Mouse (Mus musculus) stomach, postnatal 0 days (tissue): ENCODE data around the gene Ethe1. TPM values are rescaled to one million over a fixed set of nuclear protein-coding genes. Genes with fewer than 3 reads are reported as not detected.

ENCODE experiments used
- ATAC-seq: fragments of 200-750 bp; cut with Nextera tagmentation; 2 replicates; pipeline ENCODE4 v1.8.0; 2017; ENCODE audit not compliant: low FRiP score, low TSS enrichment
- DNase-seq: peaks from one replicate; pipeline ENCODE4 v3.0.0-alpha.2; 2016; ENCODE audit warnings: low spot score
- H3K27ac ChIP-seq: fragments of 300-500 bp; sonication (generic); replicated peaks from 2 replicates; pipeline ENCODE4 v1.5.1; 2014; ENCODE audit warnings: mild to moderate bottlenecking, control low read depth
- H3K27me3 ChIP-seq: fragments of 300-500 bp; sonication (generic); 2 replicates; pipeline ENCODE4 v1.6.1; 2014; ENCODE audit warnings: low read length; ENCODE audit not compliant: control insufficient read depth, insufficient read depth
- H3K36me3 ChIP-seq: fragments of 300-500 bp; sonication (generic); 2 replicates; pipeline ENCODE4 v1.6.1; 2014; ENCODE audit warnings: low read length, mixed read lengths; ENCODE audit not compliant: control insufficient read depth, insufficient read depth
- H3K4me1 ChIP-seq: fragments of 300-500 bp; sonication (generic); replicated peaks from 2 replicates; pipeline ENCODE4 v1.6.1; 2014; ENCODE audit warnings: antibody characterized with exemption; ENCODE audit not compliant: control insufficient read depth, insufficient read depth
- H3K4me2 ChIP-seq: fragments of 300-500 bp; sonication (generic); replicated peaks from 2 replicates; pipeline ENCODE4 v1.6.1; 2014; ENCODE audit warnings: low read depth, mild to moderate bottlenecking, control low read depth, moderate library complexity
- H3K4me3 ChIP-seq: fragments of 300-500 bp; sonication (generic); 2 replicates; pipeline ENCODE4 v1.5.1; 2014; ENCODE audit warnings: low read depth, low read length, control low read depth
- H3K9ac ChIP-seq: fragments of 300-500 bp; sonication (generic); 2 replicates; pipeline ENCODE4 v1.6.1; 2014; ENCODE audit warnings: mild to moderate bottlenecking, low read length, control low read depth, mixed read lengths
- H3K9me3 ChIP-seq: fragments of 300-500 bp; sonication (generic); 2 replicates; pipeline ENCODE4 v1.6.1; 2016; ENCODE audit warnings: low read length; ENCODE audit not compliant: control insufficient read depth
- CTCF ChIP-seq: IDR thresholded peaks from 2 replicates; pipeline ENCODE4 v1.5.1; 2016; ENCODE audit warnings: antibody characterized with exemption, low read depth, mild to moderate bottlenecking, moderate library complexity
- EP300 ChIP-seq: optimal IDR thresholded peaks from 2 replicates; pipeline ENCODE3; 2016; ENCODE audit warnings: antibody characterized with exemption
- WGBS: fragments of 180-500 bp; shearing (Covaris S2); extraction: QIAGEN DNeasy Blood & Tissue Kit; methylation state at CpG from one replicate; pipeline ENCODE4 v1.1.7; 2014; 5-methylcytosine and 5-hydroxymethylcytosine counted together
- polyA plus RNA-seq: library from polyadenylated mRNA; unstranded; fragments of >200 nt; fragmentation: Nextera tagmentation; extraction: Ambion mirVana; gene quantifications from 2 replicates; pipeline ENCODE4 v1.2.1, GENCODE M21; 2015

Ethe1 gene
- polyA plus RNA-seq, 1 experiment from 2014 or later = 120 TPM

DNA sequence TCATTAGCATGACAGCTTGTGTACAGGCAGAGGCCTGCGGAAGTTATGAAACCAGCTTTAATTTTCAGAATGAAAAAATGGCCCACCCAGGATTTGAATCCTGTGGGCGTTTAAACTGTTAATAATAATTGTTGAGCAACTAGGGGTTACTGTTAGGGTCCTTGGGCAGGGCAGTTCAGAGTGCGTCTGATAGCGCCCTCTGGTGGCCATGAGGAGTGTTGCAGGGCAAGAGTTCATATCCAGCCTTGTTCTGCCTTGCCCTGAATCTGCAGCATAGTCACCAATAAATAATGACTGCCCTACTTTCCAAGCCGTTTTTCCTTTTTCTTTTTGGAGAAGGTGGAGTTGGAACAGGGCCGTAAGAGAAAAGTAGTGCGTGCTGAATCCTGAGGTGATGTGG is 66.3 kb downstream of the Ethe1 start:
- Histone ChIP-seq H3K27me3 (no peaks in the 10 kb centered on the region), H3K4me2 (no peak overlapping the region), H3K27ac (no peak overlapping the region), H3K36me3 (no peaks in the 10 kb centered on the region), H3K9ac (no peak overlapping the region), H3K4me1 (no peaks in the 10 kb centered on the region), H3K9me3 (no peaks in the 10 kb centered on the region), H3K4me3 (no peak overlapping the region)
- DNase-seq (peak; percentile 61), ATAC-seq (peak; percentile 64; the same call in 1 of the 2 replicates)
- TF ChIP-seq EP300 (no peak), CTCF (peak; percentile 88)
- WGBS = 20% methylated on average over 7 of the region's 7 CpGs

Other genes with a start within 250 kb of the Ethe1 start
- gene Lypd5, start 238.3 kb upstream of the Ethe1 start, polyA plus RNA-seq = 196 and 201 TPM in 2 replicates
- 15.5 and 17.0 TPM in 2 replicates for gene Kcnn4, start 217.3 kb upstream of the Ethe1 start, polyA plus RNA-seq
- gene Smg9, start 187.9 kb upstream of the Ethe1 start, polyA plus RNA-seq = 14.1 and 14.4 TPM in 2 replicates
- gene Irgc1, start 135.2 kb upstream of the Ethe1 start, polyA plus RNA-seq = 0.05 and 0.10 TPM in 2 replicates
- gene Plaur, start 125.1 kb upstream of the Ethe1 start, polyA plus RNA-seq = 26.8 and 28.8 TPM in 2 replicates
- gene Cadm4, start 105.5 kb upstream of the Ethe1 start, polyA plus RNA-seq = 3.4 and 4.5 TPM in 2 replicates
- gene Zfp428, start 80.5 kb upstream of the Ethe1 start, polyA plus RNA-seq = 13.6 and 15.8 TPM in 2 replicates
- gene AC161166.1, start 75.1 kb upstream of the Ethe1 start, polyA plus RNA-seq = 0.07 and 0.10 TPM in 2 replicates
- gene Irgq, start 56.9 kb upstream of the Ethe1 start, polyA plus RNA-seq = 4.3 and 5.7 TPM in 2 replicates
- 61.2 and 62.9 TPM in 2 replicates for gene Pinlyp, start 41.4 kb upstream of the Ethe1 start, polyA plus RNA-seq
- gene Xrcc1, start 41.3 kb upstream of the Ethe1 start, polyA plus RNA-seq = 27.4 and 31.4 TPM in 2 replicates
- 3.6 and 4.0 TPM in 2 replicates for gene Zfp575, start 98 bp downstream of the Ethe1 start, polyA plus RNA-seq
- 1.2 TPM in 2 replicates for gene Phldb3, start 23.2 kb downstream of the Ethe1 start, polyA plus RNA-seq
- gene Lypd3, start 49.0 kb downstream of the Ethe1 start, polyA plus RNA-seq = 277 and 306 TPM in 2 replicates
- 0.15 TPM in 1 of 2 replicates, not detected in the other for gene Tex101, start 89.1 kb downstream of the Ethe1 start, polyA plus RNA-seq
- not detected in 2 replicates for gene BC049730, start 121.7 kb downstream of the Ethe1 start, polyA plus RNA-seq
- gene Gm4763, start 139.4 kb downstream of the Ethe1 start, polyA plus RNA-seq = not detected in 2 replicates
- 12.2 and 12.3 TPM in 2 replicates for gene Cd177, start 172.8 kb downstream of the Ethe1 start, polyA plus RNA-seq
- 2.3 and 2.7 TPM in 2 replicates for gene Ceacam10, start 189.7 kb downstream of the Ethe1 start, polyA plus RNA-seq